Mouse (Mus musculus): Measurements from ENCODE around the gene Morc2b.

GRCm38 (mm10) chr17:33139261-33139820 lies at the start of gene Morc2b:
- TF ChIP-seq GATA1 (IDR thresholded peaks at IDR 0.05; ENCODE audit: low read length) (no peak), TAL1 (IDR thresholded peaks at IDR 0.05; ENCODE audit: low read length) (no peak)
